Mouse (Mus musculus) bone marrow macrophage, adult 2 months (primary cell): ENCODE measurements around the gene Sigmar1. TPM values are rescaled to one million over a fixed set of nuclear protein-coding genes. Genes with fewer than 3 reads are reported as not detected.
"Not testable (repeated sequence)": the region's sequence is repeated elsewhere in the genome, so short reads cannot be mapped to it uniquely, and the experiment has no call there.

Source experiments
- H3K27ac ChIP-seq: 2 replicates; pipeline ENCODE4 v1.5.1; 2012; ENCODE audit warnings: low read depth, low read length; ENCODE audit not compliant: insufficient read depth
- H3K4me1 ChIP-seq: 2 replicates; pipeline ENCODE4 v1.6.1; 2012; ENCODE audit warnings: low read length; ENCODE audit not compliant: control insufficient read depth, insufficient read depth
- H3K4me3 ChIP-seq: 2 replicates; pipeline ENCODE4 v1.5.1; 2012; ENCODE audit warnings: mild to moderate bottlenecking, low read length, moderate library complexity; ENCODE audit not compliant: insufficient read depth
- CTCF ChIP-seq: IDR thresholded peaks from 2 replicates; pipeline ENCODE4 v1.5.1; 2012; ENCODE audit warnings: low read depth, mild to moderate bottlenecking, low read length, moderate library complexity
- POLR2A ChIP-seq: IDR thresholded peaks from 2 replicates; pipeline ENCODE4 v1.6.1; 2012; ENCODE audit warnings: mild to moderate bottlenecking, low read depth, low read length, borderline replicate concordance
- polyA plus RNA-seq: library from polyadenylated mRNA; stranded (reverse); fragments of >200 nt; gene quantifications from 2 replicates; pipeline ENCODE4 v1.2.4, GENCODE M21; 2012; ENCODE audit not compliant: missing spikeins, insufficient read depth, insufficient read length

Sigmar1 gene
- polyA plus RNA-seq, 1 experiment, result 60.0 TPM

DNA sequence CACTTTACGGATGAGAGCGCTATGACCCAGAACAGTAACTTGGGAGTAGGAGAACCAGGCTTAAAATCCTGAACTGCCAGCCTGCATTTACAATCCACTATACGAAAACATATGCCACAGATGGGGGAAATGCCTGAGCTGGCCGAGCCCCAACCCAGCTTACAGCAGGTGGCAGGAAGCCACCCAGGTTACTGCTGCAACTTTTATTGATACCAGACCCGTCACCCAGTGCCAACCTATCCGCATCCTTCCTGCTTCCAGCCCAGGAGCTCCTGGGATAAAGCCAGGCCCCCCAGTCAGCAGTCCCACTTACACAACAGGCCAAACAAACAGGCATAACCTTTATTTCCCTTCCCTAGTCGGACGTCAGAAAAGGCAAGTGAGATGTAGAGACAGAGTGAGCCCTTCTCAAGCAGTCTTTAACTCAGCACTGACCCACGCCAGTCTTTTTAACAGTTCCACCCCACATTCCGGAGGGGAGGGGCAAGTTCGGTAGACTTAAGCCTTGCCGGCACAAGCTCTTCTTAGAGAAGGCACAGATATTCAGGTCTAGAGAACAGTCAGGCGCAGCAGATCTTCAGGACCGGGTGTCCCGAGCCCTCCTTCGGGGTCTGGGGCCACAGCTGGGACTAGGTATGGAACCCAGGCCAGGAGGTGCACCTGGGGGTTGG lies 44.1 kb downstream of the Sigmar1 start:
- Histone ChIP-seq H3K4me3 (peak overlapping the region; percentile 82), H3K27ac (no peak overlapping the region), H3K4me1 (peaks cover 5% of the 10 kb centered on the region)
- TF ChIP-seq POLR2A, result no peak
- no peak for TF ChIP-seq CTCF

DNA sequence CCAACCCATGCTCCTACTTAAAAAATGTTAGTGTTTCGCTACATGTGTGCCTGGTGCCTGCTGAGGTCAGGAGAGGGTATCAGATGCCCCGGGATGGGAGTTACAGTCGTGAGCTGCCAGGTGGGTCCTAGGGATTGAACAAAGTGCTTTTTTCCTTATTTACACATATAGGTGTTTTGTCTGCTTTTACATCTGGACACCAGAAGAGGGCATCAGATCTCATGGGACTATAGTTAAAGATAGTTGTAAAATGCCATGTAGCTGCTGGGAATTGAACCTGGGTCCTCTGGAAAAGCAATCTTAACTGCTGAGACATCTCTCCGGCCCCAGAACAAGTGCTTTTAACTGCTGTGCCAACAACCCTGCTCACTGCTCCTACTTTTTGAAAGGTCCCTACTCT lies 45.7 kb downstream of the Sigmar1 start:
- Histone ChIP-seq H3K27ac (no peak overlapping the region), H3K4me3 (no peak overlapping the region), H3K4me1 (peaks cover 5% of the 10 kb centered on the region)
- TF ChIP-seq CTCF (0 out of 2 replicates have a peak, but pooled peaks have one; percentile 13), POLR2A (no peak)

DNA sequence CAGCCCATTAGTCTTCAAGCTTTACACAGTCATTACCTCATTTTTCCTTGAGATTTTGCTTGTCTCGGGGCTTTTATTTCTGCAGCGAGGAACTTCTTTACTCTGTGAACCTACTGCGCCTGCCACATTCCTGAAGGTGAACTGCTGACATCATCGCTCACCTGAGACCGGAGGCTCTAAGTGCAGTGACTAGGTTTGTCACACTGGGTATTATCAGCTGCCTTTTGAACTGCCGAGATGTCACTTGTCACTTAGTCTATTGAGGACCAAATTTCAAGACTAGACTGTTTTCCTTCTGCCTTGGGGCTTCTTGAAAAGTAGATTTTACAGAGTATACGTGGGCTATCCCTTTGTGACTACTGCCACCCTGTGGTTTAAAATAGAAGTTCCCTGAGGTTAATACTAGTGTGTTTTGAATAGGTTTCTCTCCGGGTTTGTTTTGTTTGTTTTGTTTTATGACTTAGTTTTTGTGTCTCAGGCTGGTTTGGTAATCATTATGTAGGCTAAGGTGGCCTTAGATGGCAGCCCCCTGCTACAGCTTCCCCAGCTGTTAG lies 47.7 kb downstream of the Sigmar1 start:
- Histone ChIP-seq H3K4me1 (peaks cover 5% of the 10 kb centered on the region), H3K27ac (no peak overlapping the region), H3K4me3 (no peak overlapping the region)
- TF ChIP-seq POLR2A (no peak), CTCF (no peak)

DNA sequence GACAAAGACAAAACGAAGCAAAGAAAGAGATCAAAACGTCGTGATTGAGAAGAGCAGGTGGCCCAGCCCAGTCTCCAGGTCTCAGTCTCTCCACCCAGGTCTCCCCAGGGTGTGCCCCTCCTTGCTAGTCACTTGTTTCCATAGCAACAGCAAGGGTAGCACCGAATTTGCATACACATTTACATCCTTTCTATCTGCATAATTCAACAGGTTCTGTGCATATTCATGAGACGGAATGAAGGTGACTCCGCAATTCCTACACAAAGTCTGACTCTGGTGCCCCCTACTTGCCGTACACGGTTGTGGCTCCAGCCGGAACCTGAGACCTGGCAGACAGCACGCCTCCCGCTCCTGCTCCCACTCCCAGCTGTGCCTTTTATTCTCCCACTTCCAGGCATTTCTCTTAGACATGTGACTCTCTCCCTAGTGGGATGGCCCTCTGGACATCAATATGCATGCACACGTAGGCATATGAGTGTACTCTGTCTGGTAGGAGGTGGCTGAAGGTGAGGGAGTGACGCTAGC lies 48.9 kb downstream of the Sigmar1 start:
- no peak overlapping the region for H3K4me3 ChIP-seq
- no peak overlapping the region for H3K27ac ChIP-seq
- TF ChIP-seq POLR2A, result no peak
- peak; percentile 50; the same call in 1 of the 2 replicates for TF ChIP-seq CTCF
- peaks cover 2% of the 10 kb centered on the region for H3K4me1 ChIP-seq

DNA sequence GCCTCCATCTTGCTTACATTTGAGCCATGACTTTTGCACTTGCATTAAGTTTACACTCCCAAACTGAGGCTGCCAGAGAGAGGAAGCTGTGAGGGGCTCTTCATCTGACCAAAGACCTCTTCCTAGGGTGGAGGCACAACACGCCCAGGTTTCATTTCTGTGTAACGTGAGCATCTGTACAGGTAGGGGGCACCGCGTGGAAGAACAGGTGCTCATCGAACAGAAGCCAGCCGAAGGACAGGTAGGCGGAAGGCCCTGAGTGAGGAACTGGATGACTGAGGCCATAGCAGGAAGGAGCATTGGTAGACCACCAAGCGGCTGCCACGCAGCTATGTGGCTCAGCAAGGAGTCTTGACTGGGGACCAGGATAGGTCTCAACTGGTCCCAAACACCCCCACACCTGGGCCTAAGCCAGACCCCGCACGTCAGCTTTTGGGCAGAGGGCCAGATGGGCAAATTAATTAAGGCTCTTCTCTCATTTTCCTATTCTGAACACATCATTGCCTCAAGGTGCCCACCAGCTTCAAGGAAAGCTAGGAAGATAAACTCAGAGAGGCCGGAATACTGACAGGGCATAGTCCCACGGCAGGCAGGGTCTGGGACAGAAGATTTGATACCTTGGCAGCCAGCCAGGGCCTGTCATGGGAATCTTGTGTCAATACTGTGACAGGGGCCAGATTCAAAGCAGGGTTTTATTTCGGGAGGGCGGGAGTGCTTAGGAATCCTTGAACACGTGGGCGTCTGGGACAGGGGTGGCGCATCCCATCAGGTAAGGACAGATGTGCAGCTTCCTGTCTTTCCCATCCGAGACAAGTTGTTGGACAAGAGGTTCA lies 49.8 kb downstream of the Sigmar1 start:
- TF ChIP-seq POLR2A (no peak), CTCF (no peak)
- Histone ChIP-seq H3K27ac (no peak overlapping the region), H3K4me3 (no peak overlapping the region), H3K4me1 (no peaks in the 10 kb centered on the region)

DNA sequence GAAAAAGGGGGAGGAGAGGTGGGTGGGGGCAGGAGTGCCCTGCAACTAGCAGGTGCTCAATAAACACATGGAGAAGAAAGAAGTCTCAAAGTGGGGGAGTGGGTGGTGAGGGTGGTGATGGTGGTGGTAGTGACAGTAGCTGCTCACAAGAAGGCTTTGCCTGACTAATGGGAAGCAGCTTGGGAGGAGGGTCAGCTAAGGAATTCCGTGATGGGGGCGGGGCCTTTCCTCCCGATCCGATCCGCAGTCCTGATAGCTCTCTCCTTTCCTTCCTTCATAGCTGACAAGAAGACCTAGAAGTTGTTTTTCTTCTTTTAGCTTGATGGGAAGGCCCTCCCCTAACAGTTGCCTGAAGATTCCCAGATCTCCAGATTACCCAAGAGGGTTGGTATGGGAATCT lies 51.3 kb downstream of the Sigmar1 start:
- Histone ChIP-seq H3K27ac (no peak overlapping the region), H3K4me1 (no peaks in the 10 kb centered on the region), H3K4me3 (no peak overlapping the region)
- TF ChIP-seq CTCF (no peak), POLR2A (no peak)

DNA sequence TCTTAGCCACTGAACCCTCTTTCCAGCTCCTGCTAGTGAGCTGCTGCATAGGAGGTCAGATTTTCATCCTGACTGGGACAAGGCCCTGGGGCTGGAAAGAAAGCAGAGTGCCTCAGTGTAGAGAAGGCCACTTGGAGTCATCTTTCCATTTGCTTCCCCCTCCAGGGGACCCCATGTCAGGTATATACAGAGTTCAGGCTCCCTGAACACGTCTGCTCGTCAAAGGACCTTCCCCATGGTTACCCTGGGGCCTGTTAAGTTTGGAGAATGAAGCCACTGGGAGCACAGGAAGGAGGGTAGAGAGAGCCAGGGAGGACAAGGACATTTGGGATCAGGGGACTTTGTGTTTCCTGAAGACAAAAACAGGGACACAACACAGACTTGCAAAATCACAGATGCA lies 53.7 kb downstream of the Sigmar1 start:
- H3K4me1 ChIP-seq, H3K27ac ChIP-seq, H3K4me3 ChIP-seq: not testable (repeated sequence)

DNA sequence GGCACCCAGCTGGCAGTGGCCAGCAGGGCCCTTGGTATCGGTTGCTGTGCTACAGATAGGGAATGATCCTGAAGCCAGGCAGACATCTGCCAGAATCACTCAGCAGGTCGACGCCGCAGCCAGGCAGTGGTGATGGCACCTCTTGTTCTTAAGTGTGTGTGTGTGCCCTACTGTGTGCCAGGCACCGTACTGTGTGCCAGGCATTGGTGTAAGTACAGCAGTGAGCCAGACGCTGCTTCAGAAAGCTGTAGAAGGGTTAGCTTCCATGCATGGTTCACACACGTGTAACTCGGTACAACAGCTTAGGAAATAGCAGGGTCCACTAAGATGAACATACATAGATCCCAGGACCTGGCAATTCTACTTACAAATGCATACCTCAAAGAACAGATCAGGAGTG lies 55.7 kb downstream of the Sigmar1 start:
- not testable (repeated sequence) for H3K4me3 ChIP-seq, H3K4me1 ChIP-seq, H3K27ac ChIP-seq

DNA sequence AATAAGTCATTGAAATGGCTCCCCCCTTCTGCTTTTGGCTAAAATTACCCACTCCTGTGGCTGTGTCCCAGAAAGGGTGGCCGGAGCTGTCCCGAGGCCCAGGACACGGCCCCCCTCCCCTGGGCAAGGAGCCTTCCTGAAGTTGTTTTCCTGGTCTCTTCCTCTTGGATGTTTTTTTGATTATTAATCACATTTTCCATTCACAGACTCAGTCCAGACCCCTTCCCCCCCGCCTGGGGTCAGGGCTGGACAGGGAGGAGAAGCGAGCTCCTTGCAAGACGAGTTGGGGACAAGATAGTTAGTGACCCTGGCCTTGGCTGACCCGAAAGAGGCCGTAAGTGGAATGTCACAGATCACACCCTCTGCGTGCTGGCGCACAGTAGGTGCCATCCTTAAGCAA lies 56.2 kb downstream of the Sigmar1 start, which contains the start of gene Il11ra1:
Gene Il11ra1, plus strand, starts transcription at position 207 of the 400 bp plus-strand sequence.
- not testable (repeated sequence) for H3K27ac ChIP-seq, H3K4me3 ChIP-seq, H3K4me1 ChIP-seq

DNA sequence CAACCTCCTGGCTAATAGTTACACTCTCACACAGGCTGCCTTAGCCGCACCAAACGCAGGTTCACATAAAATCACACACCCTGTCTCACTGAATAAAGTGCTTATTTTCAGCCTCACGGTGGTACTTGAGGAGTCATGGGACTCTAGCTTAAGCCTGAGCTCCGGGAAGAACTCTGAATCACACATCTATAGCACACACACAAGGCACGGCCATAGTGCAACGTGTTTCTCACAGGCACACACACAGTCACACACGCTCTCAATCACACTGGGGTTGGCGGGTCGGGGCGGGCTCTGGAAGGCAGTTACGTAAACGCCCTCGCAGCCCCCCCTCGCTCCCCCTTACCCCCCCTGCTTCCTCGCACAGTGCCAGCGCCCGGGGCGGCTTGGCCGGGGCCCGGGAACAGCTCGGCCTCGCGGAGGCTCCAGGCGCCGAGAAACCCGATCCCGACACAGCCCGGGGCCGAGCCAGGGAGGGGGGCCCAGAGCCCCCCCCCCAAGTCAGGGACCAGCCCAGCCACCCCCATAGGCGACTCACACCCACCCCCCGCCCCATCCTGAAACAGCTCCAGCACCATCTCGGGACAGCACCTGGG lies 57.4 kb downstream of the Sigmar1 start:
- not testable (repeated sequence) for H3K27ac ChIP-seq, H3K4me1 ChIP-seq, H3K4me3 ChIP-seq

DNA sequence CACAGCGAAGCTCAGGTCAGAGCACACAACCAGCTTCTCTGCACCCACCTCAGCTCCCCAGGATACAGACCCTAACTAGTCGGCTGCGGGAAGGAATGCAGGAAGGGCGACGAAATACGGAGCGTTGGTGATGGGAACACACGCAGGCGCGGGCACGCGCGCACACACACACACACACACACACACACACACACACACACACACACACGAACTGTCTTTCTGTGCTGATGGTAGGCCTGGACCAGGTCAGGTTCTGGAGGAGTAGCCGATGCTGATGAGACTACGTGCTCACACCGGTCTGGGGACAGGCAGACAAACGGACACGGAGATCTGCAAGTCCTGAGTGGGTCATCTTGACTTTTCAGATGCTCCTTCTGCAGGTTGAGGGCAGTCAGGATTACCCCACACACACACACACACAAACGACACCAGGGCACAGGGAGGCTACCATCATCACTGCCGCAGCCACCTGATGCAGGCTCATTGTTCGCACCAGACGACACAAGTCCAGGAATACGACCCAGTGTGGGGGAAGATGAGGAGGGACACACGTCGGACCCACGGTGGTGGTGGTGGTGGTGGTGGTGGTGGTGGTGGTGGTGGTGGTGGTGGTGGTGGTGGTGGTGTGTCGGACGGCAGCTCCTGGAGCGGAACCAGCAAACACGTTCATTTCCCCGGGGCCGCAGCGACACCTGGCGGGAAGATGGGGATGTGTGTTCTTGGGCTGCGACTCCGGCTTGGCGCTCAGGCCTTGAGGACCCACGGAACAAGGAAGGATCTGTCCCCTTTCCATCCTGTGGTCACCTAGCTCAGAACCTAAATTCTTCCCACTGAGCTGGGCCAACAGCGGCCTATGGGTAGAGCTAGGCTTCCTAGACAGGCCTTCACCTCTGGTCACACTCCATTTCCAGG lies 58.8 kb downstream of the Sigmar1 start, which contains the start of gene Cntfr:
Gene Cntfr, minus strand, starts transcription at position 160 of the 912 bp plus-strand sequence.
- peak within 1 kb of the TSS; percentile 51 for H3K4me3 ChIP-seq
- H3K27ac ChIP-seq, H3K4me1 ChIP-seq: not testable (repeated sequence)

DNA sequence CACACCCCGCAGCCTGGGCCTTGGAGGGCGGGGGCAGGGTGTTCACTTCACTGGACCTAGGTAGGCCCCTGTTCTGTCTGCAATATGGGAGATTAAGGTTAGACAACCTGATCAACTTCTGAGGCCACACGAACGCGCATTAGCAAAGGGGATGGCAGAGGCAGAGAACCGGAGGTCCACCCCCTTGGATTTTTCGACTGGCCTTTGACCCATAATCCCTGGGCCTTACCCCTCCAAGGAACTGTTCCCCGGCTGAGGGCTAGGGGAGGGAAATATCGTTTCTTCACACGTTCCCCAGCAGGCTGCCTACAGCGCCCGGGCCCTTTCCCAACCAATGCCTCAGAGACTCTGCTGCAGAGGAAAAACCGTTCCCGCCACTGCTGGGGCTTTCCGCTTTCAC lies 59.5 kb downstream of the Sigmar1 start:
- H3K4me1 ChIP-seq, H3K27ac ChIP-seq: not testable (repeated sequence)
- H3K4me3 ChIP-seq, result 0 out of 2 replicates have a peak overlapping the region, but pooled peaks have one; percentile 14

DNA sequence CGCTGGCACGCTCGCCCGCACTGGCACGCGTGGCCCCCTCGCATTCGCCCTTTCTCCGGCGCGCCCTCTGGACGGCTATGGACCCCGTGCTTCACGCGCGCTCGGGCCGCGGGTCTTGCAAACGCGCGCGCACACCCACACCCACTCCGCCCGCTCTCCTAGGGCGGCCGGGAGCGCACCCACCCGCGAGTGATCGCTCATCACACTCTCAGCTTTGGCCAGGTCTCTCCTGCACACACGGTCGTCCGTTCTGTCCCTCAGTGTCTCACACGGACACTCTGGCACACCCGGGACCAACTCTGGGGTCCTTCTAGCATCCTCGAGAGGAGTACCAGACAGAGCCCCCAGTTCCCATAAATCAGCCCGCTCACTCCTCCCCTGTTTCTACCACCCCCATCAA lies 60.2 kb downstream of the Sigmar1 start:
- not testable (repeated sequence) for H3K4me1 ChIP-seq, H3K27ac ChIP-seq, H3K4me3 ChIP-seq
